Mouse (Mus musculus) urinary bladder, postnatal 36 days (tissue): ENCODE data around the gene Ehd3.
"Not testable (repeated sequence)": the region's sequence is repeated elsewhere in the genome, so short reads cannot be mapped to it uniquely, and the experiment has no call there.

Source experiments
- DNase-seq, 2 experiments: peaks; one replicate each; pipeline ENCODE4 v3.0.0; 2022; ENCODE audit warnings: low spot score in 2 of 2, mixed read lengths in 1 of 2

The Ehd3 gene

DNA sequence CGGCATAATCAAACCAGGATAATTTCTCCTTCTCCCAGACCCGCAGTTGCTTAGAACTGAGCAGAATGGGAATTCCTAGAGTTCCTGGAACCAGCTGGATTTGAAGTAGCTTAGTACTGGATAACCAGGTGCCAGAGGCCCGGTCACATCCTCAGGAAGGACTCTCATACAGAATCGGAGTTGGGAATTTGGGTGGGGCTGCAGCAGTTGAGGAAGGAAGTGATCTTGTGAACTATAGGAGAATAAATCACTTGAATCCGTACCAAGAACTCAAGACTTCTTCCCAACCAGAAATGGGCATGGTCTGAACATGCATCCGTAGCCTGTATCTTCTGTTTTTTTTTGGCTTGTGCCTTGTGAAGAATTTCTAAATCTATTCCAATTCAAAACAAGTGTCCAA is 22.2 kb downstream of the Ehd3 start:
- no peak for DNase-seq

DNA sequence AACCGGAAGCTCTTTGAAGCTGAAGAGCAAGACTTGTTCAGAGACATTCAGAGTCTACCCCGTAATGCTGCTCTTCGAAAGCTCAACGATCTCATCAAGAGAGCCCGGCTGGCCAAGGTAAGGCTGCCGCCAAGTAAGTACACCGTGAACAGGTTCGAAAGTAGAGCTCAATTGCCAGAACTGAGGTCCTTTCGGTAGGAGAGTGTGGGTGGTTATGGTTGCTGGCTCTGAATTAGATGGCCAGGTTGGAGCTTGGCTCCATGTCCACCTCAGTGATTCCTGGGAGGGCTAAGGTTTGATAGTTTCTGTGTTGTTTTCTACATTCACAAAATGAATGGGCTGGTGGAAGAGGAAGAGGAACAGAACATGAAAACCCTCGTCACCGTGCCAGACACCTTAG is 23.5 kb downstream of the Ehd3 start:
- DNase-seq: no peak

DNA sequence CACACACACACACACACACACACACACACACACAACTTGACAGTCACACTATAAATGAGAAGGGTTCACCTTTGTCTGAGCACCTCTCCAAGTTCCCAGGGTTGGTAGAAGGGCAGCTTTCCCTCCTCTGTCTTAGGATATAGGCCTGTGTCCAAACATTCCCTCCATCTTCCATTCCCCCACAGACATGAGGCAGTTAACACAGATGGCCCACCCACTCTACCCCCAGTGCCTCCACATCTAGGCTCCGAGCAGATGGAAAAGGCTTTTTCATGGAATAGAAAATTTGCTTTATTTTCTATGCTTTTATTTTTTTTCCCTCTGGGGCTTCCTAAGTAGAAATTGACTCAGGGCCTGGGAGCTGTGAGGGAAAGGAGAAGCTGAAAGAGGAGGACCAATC is 26.6 kb downstream of the Ehd3 start:
- no peak for DNase-seq

DNA sequence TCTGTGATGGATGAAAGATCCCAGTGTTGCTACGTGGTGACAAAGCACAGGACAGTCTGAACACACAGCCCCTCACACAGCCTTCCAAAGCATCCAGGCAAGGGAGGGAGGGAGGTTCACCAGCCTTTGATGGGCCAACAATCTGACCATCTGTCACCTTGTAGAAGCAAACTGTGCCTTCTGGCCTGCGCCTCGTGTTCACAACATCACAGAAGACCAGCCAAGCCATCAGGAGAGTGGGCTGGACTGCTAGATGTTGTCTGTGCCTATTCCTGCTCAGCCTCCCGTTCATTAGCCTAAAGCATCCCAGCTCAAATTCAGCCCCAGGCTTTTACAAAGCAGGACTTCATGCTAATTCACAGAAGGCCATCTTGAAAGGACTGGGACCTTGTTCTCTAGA is 27.5 kb downstream of the Ehd3 start:
- no peak for DNase-seq

DNA sequence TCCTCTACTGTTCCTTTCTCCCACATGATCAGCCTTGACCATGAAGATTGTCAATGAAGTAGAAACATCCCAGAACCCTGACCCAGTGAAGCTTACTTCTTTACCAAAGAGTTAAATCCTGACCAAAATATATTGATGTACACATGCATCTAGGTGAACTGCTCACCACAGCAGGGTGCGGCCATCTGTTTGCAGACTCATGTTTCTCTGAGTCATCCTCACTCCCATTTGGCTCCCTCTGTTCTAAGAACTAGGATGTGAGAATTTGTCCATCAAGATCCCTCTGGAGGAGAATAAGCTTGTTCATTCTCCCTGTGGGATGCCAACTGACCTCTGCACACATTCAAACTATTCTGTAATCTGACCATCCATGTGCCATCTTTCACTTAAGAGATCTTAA is 29.0 kb downstream of the Ehd3 start:
- DNase-seq: no peak

DNA sequence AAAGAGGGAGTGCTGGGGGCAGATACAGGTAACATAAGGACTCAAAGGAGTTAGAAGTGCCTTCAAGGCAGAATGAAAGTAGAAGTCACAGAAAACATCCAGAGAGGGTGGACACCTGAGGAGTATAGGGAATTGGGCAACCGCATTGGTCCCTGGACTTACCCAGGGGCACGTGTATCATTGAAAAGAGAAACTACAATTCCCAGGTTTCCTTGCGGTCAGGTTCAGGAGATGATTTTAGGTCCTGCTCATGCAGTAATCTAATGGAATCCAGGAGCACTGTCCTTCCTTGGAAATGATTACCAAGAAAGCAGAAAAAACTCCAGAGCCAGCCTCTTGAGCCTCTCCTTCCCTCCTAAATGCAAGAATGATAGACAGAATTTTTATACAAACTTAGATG is 29.5 kb downstream of the Ehd3 start:
- no peak for DNase-seq

DNA sequence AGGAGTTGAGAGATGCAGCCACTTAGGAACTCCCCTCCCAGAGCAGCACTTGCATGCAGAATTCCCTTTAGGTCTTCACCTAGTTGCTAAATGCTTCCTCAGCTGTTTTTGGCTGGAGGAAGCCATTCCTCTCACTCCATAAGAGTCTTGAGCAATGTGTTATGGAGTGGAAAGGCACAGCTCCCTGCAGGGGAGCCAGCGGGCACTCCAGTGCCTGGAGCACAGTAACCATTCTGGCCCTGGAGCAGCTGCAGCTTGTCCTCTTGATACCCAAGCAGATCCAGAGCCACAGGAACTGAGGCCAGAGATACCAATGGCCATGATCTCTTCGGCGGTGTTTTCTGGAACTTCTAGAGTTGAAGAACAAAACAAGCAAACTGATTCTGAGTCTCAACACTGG is 32.7 kb downstream of the Ehd3 start:
- DNase-seq: peak in 1 of 2 experiments; percentile 10

DNA sequence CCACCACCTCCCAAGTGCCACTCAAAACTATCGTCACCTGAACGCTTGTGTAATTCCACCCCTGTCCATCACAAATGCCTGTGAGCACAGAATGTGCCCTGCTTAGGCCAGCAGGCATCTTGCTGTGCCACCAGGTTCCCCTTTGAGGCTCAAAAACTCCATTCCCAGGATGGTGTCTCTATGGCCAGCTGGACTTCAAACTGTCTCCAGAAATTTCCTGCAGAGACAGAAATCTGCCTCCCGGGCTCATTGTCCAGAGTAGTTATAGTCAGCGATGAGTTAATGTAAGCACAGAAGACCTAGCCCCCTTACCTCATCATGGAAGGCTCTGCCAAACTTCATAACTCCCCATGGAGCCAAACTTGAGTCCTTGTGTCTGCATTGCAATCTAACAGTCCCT is 33.3 kb downstream of the Ehd3 start:
- DNase-seq: no peak

DNA sequence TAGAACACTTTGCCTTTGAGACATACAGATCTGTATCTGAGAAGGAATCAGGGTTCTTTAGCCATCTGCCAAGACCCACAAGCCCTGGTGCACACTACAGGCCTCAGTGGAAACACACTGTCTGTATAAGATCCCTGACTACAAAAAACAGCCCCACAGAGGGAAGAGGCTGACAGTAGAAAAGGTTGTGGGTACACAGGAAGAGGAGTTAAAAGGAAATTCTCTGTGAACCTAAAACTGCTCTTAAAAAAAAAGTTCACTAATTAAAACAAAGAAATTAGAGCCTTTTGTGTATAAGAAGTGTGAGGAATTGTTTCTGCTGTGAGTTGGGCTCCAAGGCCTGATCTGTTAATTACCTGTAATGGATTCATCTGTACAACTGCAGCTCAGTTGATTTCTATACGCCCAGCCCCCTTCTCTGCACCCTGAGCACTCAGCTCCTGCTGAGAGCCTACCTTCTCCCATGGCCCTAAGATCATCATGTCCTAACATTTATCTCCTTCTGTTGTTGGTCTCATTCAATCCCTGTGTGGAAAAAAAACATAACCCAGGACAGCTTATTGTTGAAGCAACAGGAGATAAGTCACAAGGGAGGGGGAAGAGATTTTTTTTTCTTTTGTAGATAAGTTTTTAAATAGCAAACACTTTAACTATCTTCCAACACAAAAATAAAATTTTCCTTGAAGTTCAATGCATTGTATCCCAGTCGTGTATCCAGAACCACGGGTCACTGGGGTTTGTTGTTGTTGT is 35.3 kb downstream of the Ehd3 start:
- no peak for DNase-seq

DNA sequence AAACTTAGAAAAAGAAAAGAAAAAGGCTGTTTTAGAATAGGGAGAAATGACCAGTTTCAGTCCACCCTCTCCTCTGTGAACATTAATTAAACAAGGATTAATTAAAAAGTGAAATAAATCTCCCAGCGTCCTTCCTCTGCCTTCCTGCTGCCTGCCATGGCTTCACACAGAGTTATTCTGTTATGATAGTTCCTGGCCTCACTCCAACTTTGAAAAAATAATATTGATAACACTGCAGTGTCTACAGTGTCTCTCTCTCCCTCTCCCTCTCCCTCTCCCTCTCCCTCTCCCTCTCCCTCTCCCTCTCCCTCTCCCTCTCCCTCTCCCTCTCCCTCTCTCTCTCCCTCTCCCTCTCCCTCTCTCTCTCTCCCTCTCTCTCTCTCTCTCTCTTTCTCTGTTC is 35.9 kb downstream of the Ehd3 start:
- DNase-seq: not testable (repeated sequence)

DNA sequence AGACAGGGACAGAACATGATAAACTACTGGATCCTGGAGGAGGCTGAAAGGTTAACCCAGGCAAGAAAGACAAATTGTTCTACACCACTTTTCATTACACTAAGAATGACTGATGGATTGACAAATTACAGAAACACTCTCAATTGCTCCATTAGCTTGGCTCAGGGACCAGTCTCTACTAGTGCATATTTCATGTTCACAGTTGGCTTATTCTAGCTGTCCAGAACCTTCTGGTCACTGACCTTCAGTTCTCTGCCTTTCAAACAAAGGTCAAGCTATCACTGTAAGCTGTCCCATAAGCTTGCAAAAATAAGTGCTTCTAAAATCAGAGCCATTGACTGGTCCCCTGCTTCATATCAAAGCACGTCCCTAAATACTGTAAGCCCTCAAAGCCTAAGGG is 39.0 kb downstream of the Ehd3 start:
- DNase-seq: no peak

DNA sequence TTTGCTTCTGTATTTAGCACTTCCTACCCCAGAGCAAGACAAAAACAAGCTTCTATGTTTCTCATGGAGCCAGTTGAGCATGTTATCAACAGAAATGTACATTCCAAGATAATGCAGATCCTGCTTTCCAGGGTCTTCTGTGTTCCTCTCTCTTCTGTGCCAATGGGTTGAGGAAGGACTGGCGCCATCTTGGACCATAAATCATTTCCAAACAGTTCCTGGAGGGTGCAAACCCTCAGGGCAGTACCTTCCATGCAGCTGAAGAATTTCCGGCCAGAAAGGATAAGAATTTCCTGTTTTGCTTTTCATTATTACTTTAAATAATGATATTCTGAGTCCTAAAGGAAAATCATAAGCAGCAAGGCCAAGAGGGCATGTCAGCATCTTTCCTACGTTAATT is 41.7 kb downstream of the Ehd3 start:
- DNase-seq: no peak

DNA sequence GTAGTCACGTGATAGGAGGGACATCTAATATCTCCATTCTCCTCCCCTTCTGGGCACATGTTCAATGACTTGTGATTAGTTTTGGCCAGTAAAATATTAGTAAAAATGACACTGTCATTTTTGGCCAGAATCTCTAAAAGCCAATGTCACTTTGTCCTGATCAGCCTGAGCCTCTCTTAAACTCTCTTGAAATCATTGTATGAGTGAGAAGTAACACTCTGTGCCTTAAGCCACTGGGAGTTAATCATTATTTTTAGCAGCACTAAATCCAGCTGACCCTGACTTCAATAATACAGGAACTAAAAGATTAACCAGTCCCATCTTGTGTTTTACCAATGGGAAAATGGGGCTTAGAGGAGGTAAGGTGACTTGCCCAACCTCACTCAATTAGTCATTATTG is 43.5 kb downstream of the Ehd3 start:
- DNase-seq: no peak

DNA sequence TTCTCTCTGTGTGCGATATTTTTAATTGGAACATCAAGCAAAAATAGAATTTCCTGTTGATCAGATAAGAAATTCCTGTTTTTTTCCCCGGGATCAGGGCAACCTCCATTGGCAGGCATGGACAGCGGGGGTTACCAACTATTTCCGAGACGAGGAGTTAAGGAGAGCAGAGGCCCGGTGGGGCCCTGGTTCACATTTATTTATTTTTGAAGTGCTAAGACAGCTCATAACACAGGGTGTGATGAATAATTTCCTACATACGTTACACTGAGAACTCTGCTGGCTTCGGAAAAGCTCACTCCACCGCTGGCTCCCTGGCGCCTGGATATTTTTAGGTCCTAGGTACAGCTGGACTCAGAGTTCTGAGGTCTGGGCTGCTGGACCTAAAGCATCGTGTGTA is 49.1 kb downstream of the Ehd3 start:
- DNase-seq: no peak

DNA sequence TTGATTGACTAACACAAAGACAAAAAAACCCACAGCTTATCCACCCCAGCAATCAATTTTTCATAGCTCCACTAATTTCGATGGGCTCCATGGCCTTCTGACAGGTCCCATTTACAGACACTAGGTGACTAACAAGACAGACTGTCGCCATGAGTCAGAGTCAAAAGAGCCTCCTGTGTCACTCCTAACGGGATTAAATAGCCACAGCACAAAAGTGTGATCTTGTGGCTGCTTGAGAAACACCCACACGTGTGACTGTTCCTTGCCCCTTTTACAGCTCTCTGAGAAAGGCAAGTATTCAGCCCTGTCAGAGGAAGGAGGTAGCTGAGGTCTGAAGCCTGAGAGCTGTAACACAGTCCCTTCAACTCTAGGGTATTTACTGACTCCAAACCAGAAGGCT is 49.8 kb downstream of the Ehd3 start:
- no peak for DNase-seq

DNA sequence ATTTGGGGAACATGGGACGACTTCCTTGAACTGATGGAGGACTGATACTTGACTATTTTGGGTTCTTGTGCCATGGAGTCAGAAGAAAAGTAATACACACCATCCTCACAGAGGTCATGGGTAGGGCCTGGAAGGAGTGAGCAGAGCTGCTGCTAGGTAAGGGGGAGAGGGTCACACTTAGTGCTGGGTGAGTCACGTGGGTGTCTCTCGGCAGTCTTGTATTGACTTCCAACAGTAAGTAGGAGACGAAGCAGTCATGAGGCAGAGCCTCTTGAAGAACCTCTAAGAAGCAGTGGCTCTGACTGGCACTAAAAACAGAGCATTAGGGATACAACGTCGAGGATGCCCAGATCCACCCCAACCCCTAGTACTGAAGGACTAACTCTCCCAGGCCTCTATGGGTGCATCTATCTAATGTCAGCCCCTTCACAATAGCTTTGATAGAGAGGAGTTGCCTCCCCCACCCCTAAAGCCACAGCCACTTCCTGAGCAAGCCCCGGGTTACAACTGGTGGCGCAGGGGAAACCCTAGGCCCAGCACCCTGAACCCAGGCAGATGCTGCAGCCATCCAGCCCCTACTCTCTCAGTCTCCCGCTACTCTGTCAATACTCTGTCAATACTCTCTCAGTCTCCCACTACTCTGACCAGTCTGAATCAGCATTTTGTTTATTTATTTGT is 65.2 kb downstream of the Ehd3 start:
- no peak for DNase-seq

DNA sequence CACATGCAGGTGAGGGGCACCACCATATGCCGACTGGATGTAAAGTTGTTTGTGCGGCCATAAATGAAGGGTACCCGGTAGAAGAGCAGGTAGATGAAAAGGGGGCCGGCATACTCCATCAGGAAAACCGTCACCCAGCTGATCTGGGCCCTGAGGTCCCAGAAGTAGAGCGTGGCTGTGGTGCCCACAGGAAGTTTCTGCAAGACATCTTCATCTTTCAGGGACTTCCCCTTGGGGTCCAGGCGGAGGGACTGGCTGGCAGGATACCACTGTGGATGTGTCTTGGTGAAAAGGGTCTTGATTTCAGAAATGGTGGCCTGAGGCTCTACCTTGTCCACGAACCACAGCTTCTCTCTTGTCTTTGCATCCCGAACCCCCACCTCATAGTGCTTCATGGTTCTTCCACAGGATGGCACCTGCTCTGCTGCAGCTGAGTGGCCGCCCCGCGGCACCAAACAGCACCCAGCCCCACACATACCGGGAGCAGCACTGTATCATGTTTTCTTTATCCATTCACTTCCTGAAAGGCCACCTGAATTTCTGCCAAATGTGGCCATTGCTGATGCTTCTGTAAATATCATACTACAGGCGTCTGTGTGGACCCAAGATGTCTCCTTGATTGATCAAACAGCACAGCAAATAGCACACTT is 67.1 kb downstream of the Ehd3 start:
- no peak for DNase-seq

DNA sequence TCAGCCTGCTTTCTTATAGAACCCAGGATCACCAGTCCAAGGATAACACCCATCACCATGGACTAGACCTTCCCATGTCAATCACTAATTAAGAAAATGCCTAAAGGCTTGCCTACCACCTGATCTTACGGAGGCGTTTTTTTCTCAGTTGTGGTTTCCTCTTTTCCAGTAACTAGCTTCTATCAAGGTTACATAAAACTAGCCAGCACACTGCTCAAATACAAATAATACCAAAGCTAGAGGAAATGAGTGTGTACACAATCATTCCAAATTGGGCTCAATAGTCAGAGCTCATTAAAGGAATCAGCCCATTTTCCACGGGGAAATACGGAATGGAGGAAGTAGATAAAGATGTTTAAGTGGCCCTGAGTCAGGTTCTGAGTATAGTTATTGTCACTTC is 71.3 kb downstream of the Ehd3 start:
- no peak for DNase-seq

DNA sequence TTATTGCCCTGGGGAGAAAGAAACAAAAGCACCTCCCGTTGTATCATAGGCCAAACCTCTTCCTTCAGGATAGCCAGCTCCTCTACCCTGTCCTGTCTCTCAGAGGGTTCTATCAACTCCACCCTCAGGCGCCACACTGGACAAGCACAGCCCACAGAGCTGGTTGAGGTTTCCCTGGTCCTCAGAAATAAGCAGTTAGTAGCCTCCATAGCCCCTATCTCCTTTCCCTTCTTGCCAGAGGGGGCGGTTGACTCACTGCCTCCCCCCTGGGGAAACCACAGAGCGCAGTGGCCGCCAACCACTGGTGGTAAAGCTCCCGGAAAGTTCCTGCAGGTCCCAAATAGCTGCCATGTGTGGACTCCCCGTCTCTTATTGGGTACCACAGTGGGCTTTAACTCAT is 71.7 kb downstream of the Ehd3 start:
- no peak for DNase-seq

DNA sequence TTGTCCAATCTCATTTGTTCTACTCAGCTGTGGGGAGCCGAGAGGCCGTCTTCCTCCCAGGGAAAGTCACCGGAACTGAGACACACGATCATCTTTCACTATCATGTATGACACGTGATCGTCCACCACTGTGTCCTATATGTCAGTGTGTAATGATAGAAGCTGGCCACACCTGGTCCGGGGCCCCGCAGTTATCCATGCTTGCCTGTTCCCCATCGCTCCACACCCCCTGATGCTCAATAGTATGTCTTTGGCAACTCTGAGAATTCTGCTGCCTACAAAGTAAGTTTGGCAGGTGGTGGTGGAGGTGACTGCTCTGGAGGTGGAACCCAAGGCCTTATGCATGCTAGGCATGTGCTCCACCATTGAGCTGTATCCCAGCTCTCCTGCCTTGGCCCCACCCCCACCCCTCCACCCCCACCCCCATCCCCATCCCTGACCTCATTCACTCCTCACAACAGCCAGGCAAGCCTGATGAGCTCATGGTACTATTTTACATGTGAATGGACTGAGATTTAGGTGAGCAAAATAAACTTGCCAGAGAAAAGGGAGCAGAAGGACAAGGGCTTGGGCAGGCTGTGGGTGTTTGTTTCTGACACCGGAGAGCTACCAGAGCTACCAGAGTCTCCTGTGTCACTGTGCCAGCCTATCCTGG is 75.5 kb downstream of the Ehd3 start:
- DNase-seq: no peak

DNA sequence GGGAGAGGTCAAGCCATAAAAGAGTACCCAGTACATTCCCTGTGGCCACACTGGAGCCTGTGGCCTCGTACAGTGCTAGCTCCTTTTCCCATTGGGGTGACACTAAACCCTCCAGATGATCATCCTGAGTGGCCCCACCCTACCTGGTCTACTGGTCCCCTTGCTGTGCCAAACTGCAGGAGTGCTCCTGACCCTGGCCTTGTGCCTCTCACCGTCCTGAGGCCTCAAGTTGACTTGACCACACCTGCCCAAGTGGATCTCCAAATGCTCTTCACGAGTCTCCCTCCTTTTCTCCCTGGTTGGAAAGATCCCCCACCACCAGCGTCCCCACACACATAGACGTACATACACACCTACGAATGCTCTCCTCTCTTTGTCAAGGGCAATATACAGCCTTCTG is 76.4 kb downstream of the Ehd3 start:
- DNase-seq: no peak

DNA sequence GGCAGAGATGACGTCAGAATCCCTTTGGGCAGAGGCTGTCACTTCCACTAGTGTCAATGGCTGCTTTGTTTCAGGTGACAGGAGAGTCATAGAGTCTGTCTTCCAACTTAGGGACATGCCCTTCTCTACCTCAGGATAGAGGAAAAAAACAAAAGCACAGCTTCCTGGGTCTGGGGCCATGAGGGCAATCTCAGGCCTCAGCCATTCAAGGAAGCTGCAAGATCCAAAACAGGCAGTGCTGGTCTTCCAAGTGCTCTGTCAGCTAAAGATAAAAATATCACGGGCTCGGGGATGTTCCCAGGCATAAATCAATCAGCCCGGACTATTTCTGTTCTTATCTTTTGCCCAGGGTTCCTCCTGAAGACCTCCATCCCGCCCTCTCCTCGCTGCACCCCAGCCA is 77.4 kb downstream of the Ehd3 start:
- DNase-seq: no peak
